Mouse (Mus musculus): ENCODE results near the gene Aebp1. TPM values are rescaled to one million over a fixed set of nuclear protein-coding genes. Genes with fewer than 3 reads are reported as not detected.

The Aebp1 gene
- total RNA-seq, 2 experiments from 2014 or later = 61.2 to 83.6 TPM

DNA sequence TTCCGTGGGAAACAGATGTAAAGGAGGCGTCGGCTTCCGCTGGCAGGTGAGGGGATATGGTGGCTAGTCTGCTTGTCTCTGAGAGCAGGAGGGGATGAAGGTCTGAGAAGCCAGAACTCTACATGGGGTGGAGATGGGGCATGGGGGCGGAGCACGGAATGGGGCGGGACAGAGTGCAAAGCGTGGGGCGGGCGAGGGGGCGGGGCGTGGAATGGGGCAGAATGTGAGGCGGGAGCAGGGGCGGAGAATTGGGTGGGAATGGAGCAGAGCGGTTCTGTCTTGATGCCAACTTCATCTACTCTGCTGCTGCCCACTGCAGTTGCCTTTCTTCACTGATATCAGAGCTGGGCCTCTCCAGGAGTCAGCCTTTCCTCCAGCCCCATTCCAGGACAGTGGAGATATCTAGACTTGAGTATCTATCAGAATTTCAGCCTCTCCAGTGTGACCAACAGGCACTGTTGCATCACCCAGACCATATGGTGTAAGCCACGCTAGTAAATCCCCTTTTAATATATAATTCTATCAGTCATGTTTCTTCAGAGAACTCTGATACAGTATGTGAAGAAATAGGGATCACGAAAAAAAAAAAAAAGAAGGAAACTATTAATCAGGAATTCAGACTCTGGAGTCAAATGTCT, 58.7 kb downstream of the Aebp1 start:
- DNase-seq (ENCODE audit: low spot score) = no peak

Other genes with a start within 250 kb of the Aebp1 start
- 100 to 1,000 TPM in 1 of 2 experiments, 10 to 100 TPM in 1; 95.5 to 103 TPM for gene Mrps24, start 146.3 kb upstream of the Aebp1 start, total RNA-seq (2021)
- 10 to 100 TPM; 38.8 to 48.7 TPM for gene Urgcp, start 99.6 kb upstream of the Aebp1 start, total RNA-seq (2021)
- gene Dbnl, start 73.5 kb upstream of the Aebp1 start, total RNA-seq (2021) = 10 to 100 TPM; 11.1 to 12.7 TPM
- 1,000 to 10,000 TPM; 2,496 to 2,633 TPM for gene Pgam2, start 58.2 kb upstream of the Aebp1 start, total RNA-seq (2021)
- gene Polm, start 23.9 kb upstream of the Aebp1 start, total RNA-seq (2021) = 1 to 10 TPM; 2.0 to 2.3 TPM
- 10 to 100 TPM; 44.5 to 45.6 TPM for gene Pold2, start 16.3 kb downstream of the Aebp1 start, total RNA-seq (2021)
- gene Myl7, start 36.8 kb downstream of the Aebp1 start, total RNA-seq (2021) = not detected
- 1 to 10 TPM; 2.0 to 3.3 TPM for gene Gck, start 88.1 kb downstream of the Aebp1 start, total RNA-seq (2021)
- gene Ykt6, start 93.7 kb downstream of the Aebp1 start, total RNA-seq (2021) = 10 to 100 TPM; 37.0 to 44.9 TPM
- gene Camk2b, start 204.4 kb downstream of the Aebp1 start, total RNA-seq (2021) = 100 to 1,000 TPM; 149 to 185 TPM

All from gastrocnemius, adult 18-20 months (tissue).